Mouse (Mus musculus) MEL (cell line): ENCODE data around the gene Gpr137. TPM values are rescaled to one million over a fixed set of nuclear protein-coding genes. Genes with fewer than 3 reads are reported as not detected.
A peak's percentile ranks its signal among the peaks of the same experiment; 100 is the strongest.

Source experiments
- DNase-seq: peaks from one replicate; pipeline ENCODE4 v3.0.0; 2011; ENCODE audit warnings: low read depth, low spot score
- H3K27ac ChIP-seq: 2 replicates; pipeline ENCODE4 v1.5.1; 2012; ENCODE audit warnings: low read depth, mild to moderate bottlenecking, control low read depth, low read length, moderate library complexity; ENCODE audit not compliant: control insufficient read depth
- H3K27me3 ChIP-seq, 2 experiments: fragments of 150-350 bp in 1 of 2; sonication (generic) in 1 of 2; 2 replicates each; pipeline ENCODE4 v1.6.1; 2012; ENCODE audit warnings: low read length in 2 of 2, mild to moderate bottlenecking in 2 of 2, improper control_type of control experiment in 1 of 2, moderate library complexity in 1 of 2; ENCODE audit not compliant: insufficient read depth in 2 of 2, control insufficient read depth in 1 of 2
- H3K36me3 ChIP-seq, 2 experiments: 2 replicates each; pipeline ENCODE4 v1.6.1; 2012 to 2014; ENCODE audit warnings: low read length in 2 of 2, improper control_type of control experiment in 1 of 2, inconsistent platforms in 1 of 2, mild to moderate bottlenecking in 1 of 2; ENCODE audit not compliant: insufficient read depth in 2 of 2, control insufficient read depth in 1 of 2
- H3K4me1 ChIP-seq, 2 experiments: fragments of 150-350 bp in 1 of 2; sonication (generic) in 1 of 2; 2 replicates each; pipeline ENCODE4 v1.6.1; 2012; ENCODE audit warnings: low read length in 2 of 2, improper control_type of control experiment in 1 of 2, mild to moderate bottlenecking in 1 of 2; ENCODE audit not compliant: insufficient read depth in 2 of 2, control insufficient read depth in 1 of 2
- H3K4me3 ChIP-seq, 2 experiments: fragments of 150-350 bp in 1 of 2; sonication (generic) in 1 of 2; 2 replicates each; pipeline ENCODE4 v1.5.1; 2012; ENCODE audit warnings: low read depth in 2 of 2, low read length in 2 of 2, mild to moderate bottlenecking in 2 of 2, moderate library complexity in 2 of 2, control low read depth in 1 of 2, improper control_type of control experiment in 1 of 2; ENCODE audit not compliant: control insufficient read depth in 1 of 2, insufficient read depth in 1 of 2
- H3K79me2 ChIP-seq: 2 replicates; pipeline ENCODE4 v1.6.1; 2012; ENCODE audit warnings: mild to moderate bottlenecking, low read length, moderate library complexity; ENCODE audit not compliant: control insufficient read depth, poor library complexity, insufficient read depth
- H3K9ac ChIP-seq: 2 replicates; pipeline ENCODE4 v1.6.1; 2012; ENCODE audit warnings: low read depth, mild to moderate bottlenecking, control low read depth, low read length, moderate library complexity; ENCODE audit not compliant: control insufficient read depth, poor library complexity, severe bottlenecking
- H3K9me3 ChIP-seq: fragments of 150-350 bp; sonication (generic); replicated peaks from 2 replicates; pipeline ENCODE4 v1.6.1; 2012; ENCODE audit warnings: mild to moderate bottlenecking, low read length, improper control_type of control experiment, moderate library complexity; ENCODE audit not compliant: insufficient read depth
- CHD1 ChIP-seq: IDR thresholded peaks from 2 replicates; pipeline ENCODE4 v1.6.1; 2012; ENCODE audit warnings: low read depth, mild to moderate bottlenecking, inconsistent platforms, low read length, improper control_type of control experiment
- E2F4 ChIP-seq: IDR thresholded peaks from 2 replicates; pipeline ENCODE4 v1.6.1; 2011; ENCODE audit warnings: low read depth, low read length, improper control_type of control experiment, borderline replicate concordance
- ETS1 ChIP-seq: IDR thresholded peaks from 2 replicates; pipeline ENCODE4 v1.6.1; 2012; ENCODE audit warnings: low read depth, mild to moderate bottlenecking, inconsistent platforms, low read length, improper control_type of control experiment, moderate library complexity
- HCFC1 ChIP-seq: IDR thresholded peaks from 2 replicates; pipeline ENCODE4 v1.6.1; 2012; ENCODE audit warnings: low read depth, mild to moderate bottlenecking, inconsistent platforms, low read length, improper control_type of control experiment, moderate library complexity
- MAX ChIP-seq: IDR thresholded peaks from 2 replicates; pipeline ENCODE4 v1.6.1; 2011; ENCODE audit warnings: low read length, improper control_type of control experiment
- MEF2A ChIP-seq: IDR thresholded peaks from 2 replicates; pipeline ENCODE4 v1.6.1; 2014; ENCODE audit warnings: low read depth, mild to moderate bottlenecking, inconsistent platforms, low read length, improper control_type of control experiment; ENCODE audit not compliant: poor library complexity, insufficient replicate concordance, severe bottlenecking; ENCODE audit errors: extremely low read depth
- MXI1 ChIP-seq: IDR thresholded peaks from 2 replicates; pipeline ENCODE4 v1.6.1; 2011; ENCODE audit warnings: mild to moderate bottlenecking, low read depth, low read length, improper control_type of control experiment
- POLR2A ChIP-seq, 2 experiments: IDR thresholded peaks; 2 replicates each; pipeline ENCODE4 v1.6.1; 2011 to 2012; ENCODE audit warnings: low read length in 2 of 2, mild to moderate bottlenecking in 2 of 2, control low read depth in 1 of 2, improper control_type of control experiment in 1 of 2, low read depth in 1 of 2, moderate library complexity in 1 of 2; ENCODE audit not compliant: control insufficient read depth in 1 of 2, insufficient read depth in 1 of 2, poor library complexity in 1 of 2
- RCOR1 ChIP-seq: IDR thresholded peaks from 2 replicates; pipeline ENCODE4 v1.6.1; 2012; ENCODE audit warnings: low read depth, mild to moderate bottlenecking, inconsistent platforms, low read length, improper control_type of control experiment
- SMC3 ChIP-seq: IDR thresholded peaks from 2 replicates; pipeline ENCODE4 v1.6.1; 2011; ENCODE audit warnings: low read depth, low read length, improper control_type of control experiment
- TBP ChIP-seq: IDR thresholded peaks from 2 replicates; pipeline ENCODE4 v1.8.0; 2011; ENCODE audit warnings: low read depth, low read length, improper control_type of control experiment
- UBTF ChIP-seq: IDR thresholded peaks from 2 replicates; pipeline ENCODE4 v1.6.1; 2012; ENCODE audit warnings: low read depth, mild to moderate bottlenecking, inconsistent platforms, low read length, improper control_type of control experiment, moderate library complexity, borderline replicate concordance; ENCODE audit not compliant: insufficient read depth
- ZC3H11A ChIP-seq: IDR thresholded peaks from 2 replicates; pipeline ENCODE4 v1.6.1; 2012; ENCODE audit warnings: low read depth, mild to moderate bottlenecking, inconsistent platforms, low read length, improper control_type of control experiment
- ZNF384 ChIP-seq: IDR thresholded peaks from 2 replicates; pipeline ENCODE4 v1.6.1; 2012; ENCODE audit warnings: low read depth, mild to moderate bottlenecking, inconsistent platforms, low read length, improper control_type of control experiment
- polyA plus RNA-seq, 2 experiments: library from polyadenylated mRNA; stranded (reverse) in 1 of 2; unstranded in 1 of 2; fragments of >175 nt in 1 of 2; fragments of >200 nt in 1 of 2; gene quantifications; 2 replicates each; pipeline versions ENCODE4 v1.2.1 to v1.2.4; 2012; ENCODE audit warnings: low replicate concordance in 2 of 2, low read depth in 1 of 2; ENCODE audit not compliant: insufficient read length in 2 of 2, insufficient read depth in 1 of 2, missing spikeins in 1 of 2
- total RNA-seq: library from RNA; depleted of rRNA; stranded (reverse); fragments of 300-350 nt; gene quantifications from 2 replicates; pipeline ENCODE4 v1.2.3, GENCODE M21; 2012

Gpr137 gene
- total and polyA plus RNA-seq, 3 experiments, result 27.1 to 35.3 TPM; not detected in 1

DNA sequence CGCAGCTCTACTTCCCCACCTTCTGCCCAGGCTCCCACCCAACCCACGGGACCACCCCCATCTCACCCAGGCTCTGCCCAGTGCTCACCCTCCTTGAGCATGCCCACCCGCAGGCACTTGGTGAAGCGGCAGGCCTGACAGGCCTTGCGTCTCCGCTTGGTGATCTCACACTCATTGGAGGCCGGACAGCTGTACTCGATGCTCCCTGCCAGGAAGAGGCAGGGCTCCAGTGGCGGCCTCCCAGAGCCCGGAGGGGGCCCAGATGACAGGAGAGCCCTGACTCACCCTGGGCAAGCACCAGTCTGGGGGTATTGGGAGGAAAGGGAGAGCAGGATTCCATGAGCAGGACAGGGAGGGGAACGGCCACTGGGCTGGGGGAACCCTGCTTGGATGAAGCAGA lies 28.3 kb downstream of the Gpr137 start:
- Histone ChIP-seq H3K27me3 (no peaks in the 10 kb centered on the region), H3K36me3 (peaks cover 3 to 5% of the 10 kb centered on the region in 2 experiments; a peak in 2 of 4 replicates), H3K9ac (no peak overlapping the region), H3K4me3 (no peak overlapping the region), H3K79me2 (peaks cover 15% of the 10 kb centered on the region), H3K4me1 (no peaks in the 10 kb centered on the region; a peak in 1 of 4 replicates), H3K27ac (no peak overlapping the region), H3K9me3 (no peaks in the 10 kb centered on the region)
- DNase-seq, result no peak
- no peak for TF ChIP-seq MAX
- no peak for TF ChIP-seq MXI1
- TF ChIP-seq MEF2A, result no peak
- no peak for TF ChIP-seq ZC3H11A
- TF ChIP-seq CHD1, result no peak
- no peak for TF ChIP-seq TBP
- TF ChIP-seq UBTF, result no peak
- TF ChIP-seq, all 39 proteins: peak for 0

DNA sequence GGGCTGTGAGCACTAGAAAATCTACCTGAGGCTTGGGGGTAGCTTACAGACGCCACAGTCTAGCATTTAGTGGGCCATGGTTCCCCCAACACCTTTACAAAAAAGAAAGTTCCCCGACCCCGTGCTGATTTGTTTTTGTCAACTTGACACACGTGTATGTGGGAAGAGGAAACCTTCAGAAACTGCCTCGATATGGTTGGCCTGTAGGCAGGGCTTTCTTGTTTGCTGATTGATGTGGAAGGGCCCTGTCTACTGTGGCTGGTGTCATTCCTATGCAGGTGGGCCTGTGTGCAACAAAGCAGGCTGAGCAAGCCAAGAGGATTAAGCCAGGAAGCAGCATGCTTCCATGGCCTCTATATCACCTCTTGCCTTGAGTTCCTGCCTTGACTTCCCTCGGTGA lies 29.2 kb downstream of the Gpr137 start:
- no peak overlapping the region for H3K27ac ChIP-seq
- TF ChIP-seq E2F4 (no peak), POLR2A (IDR thresholded peaks at IDR 0.05; ENCODE audit: control insufficient read depth in 1 of 2, insufficient read depth in 1 of 2, low read depth in 1 of 2, low read length in 2 of 2, poor library complexity in 1 of 2) (peak in 1 of 2 experiments; percentile 22; a peak in 1 of 4 replicates)
- H3K27me3 ChIP-seq, result no peaks in the 10 kb centered on the region
- H3K36me3 ChIP-seq, result peaks cover 3 to 10% of the 10 kb centered on the region in 2 experiments; a peak in 3 of 4 replicates
- no peak overlapping the region for H3K4me3 ChIP-seq
- no peak overlapping the region for H3K9ac ChIP-seq
- H3K9me3 ChIP-seq, result no peaks in the 10 kb centered on the region
- H3K79me2 ChIP-seq, result peaks cover 25% of the 10 kb centered on the region
- H3K4me1 ChIP-seq, result peaks cover 0 to 5% of the 10 kb centered on the region in 2 experiments; a peak in 3 of 4 replicates
- DNase-seq, result no peak

DNA sequence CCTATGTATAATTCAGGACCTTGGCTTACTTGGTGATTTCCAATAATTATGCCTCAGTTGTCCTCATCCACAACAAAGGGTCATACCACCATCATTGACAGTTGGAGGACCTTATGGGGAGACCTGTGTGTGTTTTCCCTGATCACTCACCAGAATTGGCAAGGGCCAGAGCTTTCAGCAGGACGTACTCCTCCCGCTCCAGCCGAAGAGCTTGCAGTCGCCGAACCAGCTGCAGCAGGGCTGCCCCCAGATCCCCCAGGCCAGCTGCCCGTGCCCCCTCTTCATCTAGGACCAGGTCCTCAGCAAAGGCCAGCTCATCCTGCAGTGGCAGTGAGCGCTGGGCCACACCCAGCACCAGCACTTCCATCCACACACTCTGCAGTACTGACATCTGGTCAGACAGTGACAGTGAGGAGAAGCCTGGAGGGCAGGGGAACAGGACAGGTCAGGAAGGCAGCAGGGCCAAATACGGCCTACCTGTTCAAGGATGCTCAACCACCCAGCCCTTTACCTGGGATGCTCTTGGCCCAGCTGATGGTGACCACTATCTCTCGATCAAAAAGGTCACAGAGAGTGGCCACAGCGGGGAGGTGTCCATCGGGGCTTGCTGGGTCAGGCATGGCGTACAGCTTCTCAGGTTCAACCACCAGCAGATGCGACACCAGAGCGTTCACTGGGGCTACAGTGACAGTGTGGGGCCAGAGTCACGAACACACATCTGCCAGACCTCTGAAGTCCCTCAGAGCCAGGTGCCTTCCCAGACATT lies 29.9 kb downstream of the Gpr137 start:
- TF ChIP-seq POLR2A (IDR thresholded peaks at IDR 0.05; ENCODE audit: control insufficient read depth in 1 of 2, insufficient read depth in 1 of 2, low read depth in 1 of 2, low read length in 2 of 2, poor library complexity in 1 of 2), result no peak; a peak in 1 of 4 replicates
- no peak for TF ChIP-seq RCOR1
- TF ChIP-seq HCFC1, result no peak
- TF ChIP-seq MEF2A, result no peak
- no peak for TF ChIP-seq CHD1
- TF ChIP-seq ZNF384, result no peak
- TF ChIP-seq E2F4, result no peak
- TF ChIP-seq ETS1, result no peak
- TF ChIP-seq SMC3, result no peak
- Histone ChIP-seq H3K4me3 (no peak overlapping the region), H3K79me2 (peaks cover 30% of the 10 kb centered on the region), H3K4me1 (peaks cover 0 to 8% of the 10 kb centered on the region in 2 experiments; a peak in 3 of 4 replicates), H3K36me3 (peaks cover 3 to 10% of the 10 kb centered on the region in 2 experiments; a peak in 3 of 4 replicates), H3K9ac (no peak overlapping the region), H3K27ac (no peak overlapping the region), H3K27me3 (no peaks in the 10 kb centered on the region), H3K9me3 (no peaks in the 10 kb centered on the region)
- DNase-seq, result no peak
